In the genomic region with DNA sequence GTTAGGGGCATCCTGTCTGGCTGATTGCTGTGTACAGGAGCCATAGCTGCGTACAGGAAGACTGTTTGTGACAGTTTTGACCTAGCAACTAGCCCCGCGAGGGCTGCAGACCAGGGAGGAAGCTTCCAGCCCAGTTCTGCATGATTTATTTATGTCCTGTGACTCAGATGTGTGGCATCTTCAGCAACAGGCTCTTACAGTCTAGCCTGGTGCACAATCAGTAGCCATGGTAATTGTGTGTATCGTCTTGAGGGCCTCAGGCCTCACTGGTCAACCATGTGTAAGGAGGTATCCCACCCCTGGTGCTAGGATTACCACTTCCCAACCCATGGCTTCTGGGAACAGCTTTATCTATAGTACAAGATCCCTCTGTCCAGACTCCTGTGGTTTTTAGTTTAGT, we compare ENCODE assay signal across 25 mouse cellular contexts. TPM values are rescaled to one million over a fixed set of nuclear protein-coding genes. Genes with fewer than 3 reads are reported as not detected.
DNase-seq lines count a peak whose midpoint lies in the region.
"Had no signal": no experiment of that assay in that cellular context is flagged by ENCODE, and none has a peak within 500 bp of the region (broad histone marks: within the 10 kb centered on the region; RNA-seq: fewer than 3 reads in every experiment).

No protein-coding gene starts in this region.

- peaks cover 6% of the 10 kb centered on the region; the same call in 1 of the 2 replicates for H3K4me1 ChIP-seq in heart, embryonic 10.5 days
- H3K4me1 ChIP-seq: embryonic facial prominence, embryonic 15.5 days; forebrain, embryonic 10.5 days; hindbrain, embryonic 13.5 days had no signal

- no peak overlapping the region for H3K27ac ChIP-seq in heart, embryonic 10.5 days
- H3K27ac ChIP-seq: embryonic facial prominence, embryonic 15.5 days; forebrain, embryonic 10.5 days; hindbrain, embryonic 13.5 days; hindbrain, postnatal 0 days had no signal

- peak; percentile 68 for DNase-seq in heart, adult 11 months
- no peak for DNase-seq in heart, embryonic 10.5 days (ENCODE audit: low spot score)
- peak; percentile 83 for DNase-seq in 3T3-L1 (ENCODE audit: low read depth, low spot score)
- peak; percentile 51 for DNase-seq in NIH3T3 (ENCODE audit: low read depth)
- DNase-seq in retina, embryonic 14.5 days (ENCODE audit: low spot score), result peak; percentile 37
- no peak for DNase-seq in left cerebral cortex, postnatal 25 days (ENCODE audit: low spot score in 2 of 2)
- DNase-seq in adrenal gland, adult 18-20 months (ENCODE audit: low spot score in 2 of 2), result no peak
- DNase-seq: adrenal gland, adult 8-10 months; adrenal gland, postnatal 36 days; cerebellum, adult 11 months; cerebellum, adult 8-10 months; cerebellum, postnatal 14 days; embryo, embryonic 11 days; gastrocnemius, postnatal 36 days; heart, adult 18-20 months; heart, postnatal 10 days; kidney, adult 11 months had no signal

- peaks cover 34% of the 10 kb centered on the region for H3K36me3 ChIP-seq in heart, embryonic 10.5 days

- 64% methylated on average over 4 of the region's 4 CpGs for WGBS in heart, embryonic 10.5 days

- H3K27me3 ChIP-seq in heart, embryonic 10.5 days (ENCODE audit: insufficient read depth, poor library complexity, severe bottlenecking), result no peaks in the 10 kb centered on the region
- H3K27me3 ChIP-seq: embryonic facial prominence, embryonic 15.5 days; heart, embryonic 12.5 days; hindbrain, embryonic 13.5 days had no signal

- no peak overlapping the region for H3K4me3 ChIP-seq in heart, embryonic 10.5 days
- H3K4me3 ChIP-seq: embryonic facial prominence, embryonic 15.5 days; erythroblast, embryonic 14.5 days; forebrain, embryonic 10.5 days; heart, embryonic 12.5 days; hindbrain, embryonic 13.5 days had no signal

- no peaks in the 10 kb centered on the region for H3K9me3 ChIP-seq in heart, embryonic 10.5 days
- H3K9me3 ChIP-seq: embryonic facial prominence, embryonic 15.5 days; forebrain, embryonic 10.5 days; heart, embryonic 12.5 days; hindbrain, embryonic 13.5 days had no signal

- intact Hi-C loops in left cerebral cortex, postnatal 25 days (cut with DNase I), result no loop called here

RNA-seq across cellular contexts. Expression of gene Insl6, which starts 32.6 kb away (rescaled TPM):
- 4.6 and 6.5 TPM in 2 replicates for polyA plus RNA-seq in heart, embryonic 10.5 days (2016; fragmentation: Nextera tagmentation; extraction: Ambion mirVana)
- total RNA-seq in left cerebral cortex, postnatal 25 days (2021), result under 1 TPM in 1 of 2 experiments, not detected in 1; 0.50 TPM
- total RNA-seq in adrenal gland, adult 18-20 months (2021), result 1 to 10 TPM in 1 of 2 experiments, under 1 TPM in 1; 0.76 to 1.5 TPM
- total RNA-seq: gastrocnemius, postnatal 36 days; hindbrain, postnatal 0 days had no signal
- polyA plus RNA-seq: erythroblast, embryonic 14.5 days had no signal

RNA-seq across cellular contexts. Expression of gene Jak2, which starts 40.9 kb away (rescaled TPM):
- polyA plus RNA-seq in heart, embryonic 10.5 days (2016; fragmentation: Nextera tagmentation; extraction: Ambion mirVana), result 7.8 and 8.1 TPM in 2 replicates
- 10 to 100 TPM; 32.9 to 36.0 TPM for total RNA-seq in left cerebral cortex, postnatal 25 days (2021)
- total RNA-seq in adrenal gland, adult 18-20 months (2021), result 10 to 100 TPM; 13.0 to 18.2 TPM

RNA-seq across cellular contexts. Expression of gene Rln1, which starts 41.9 kb away (rescaled TPM):
- 0.38 TPM in 1 of 2 replicates, not detected in the other for polyA plus RNA-seq in heart, embryonic 10.5 days (2016; fragmentation: Nextera tagmentation; extraction: Ambion mirVana)
- under 1 TPM; 0.64 to 0.87 TPM for total RNA-seq in left cerebral cortex, postnatal 25 days (2021)
- total RNA-seq in adrenal gland, adult 18-20 months (2021), result not detected
- total RNA-seq: adrenal gland, adult 8-10 months; adrenal gland, postnatal 36 days; common myeloid progenitor, adult 5-6 weeks; gastrocnemius, postnatal 36 days; heart, adult 18-20 months; heart, postnatal 10 days; hematopoietic stem cell, adult 5-6 weeks had no signal
- polyA plus RNA-seq: erythroblast, embryonic 14.5 days had no signal

Comparison
In these comparisons a context has a peak if more than half of its experiments do, and no peak if none do; other contexts are left out.
1. DNase-seq: peak in heart, adult 11 months (single experiment), 3T3-L1 (single experiment), NIH3T3 (single experiment) and retina, embryonic 14.5 days (single experiment); none in heart, embryonic 10.5 days (single experiment), left cerebral cortex, postnatal 25 days (0 of 2) and adrenal gland, adult 18-20 months (0 of 2).